Mouse (Mus musculus) C2C12 (cell line): Measurements from ENCODE around the gene Gcnt1. TPM values are rescaled to one million over a fixed set of nuclear protein-coding genes. Genes with fewer than 3 reads are reported as not detected.
A peak's percentile ranks its signal among the peaks of the same experiment; 100 is the strongest.

Experiments used
- H3K27me3 ChIP-seq: one replicate; pipeline ENCODE4 v1.6.1; 2011; ENCODE audit not compliant: control insufficient read depth, insufficient read depth, insufficient read length
- H3K36me3 ChIP-seq: one replicate; pipeline ENCODE4 v1.6.1; 2011; ENCODE audit not compliant: control insufficient read depth, insufficient read depth
- H3K4me3 ChIP-seq: one replicate; pipeline ENCODE4 v1.5.1; 2011; ENCODE audit warnings: mild to moderate bottlenecking, control low read depth; ENCODE audit not compliant: poor library complexity, insufficient read depth, severe bottlenecking
- H3K79me2 ChIP-seq: one replicate; pipeline ENCODE4 v1.6.1; 2011; ENCODE audit not compliant: control insufficient read depth, insufficient read depth
- H3K79me3 ChIP-seq: one replicate; pipeline ENCODE4 v1.6.1; 2011; ENCODE audit warnings: low read depth, control low read depth
- H3ac ChIP-seq: one replicate; pipeline ENCODE3; 2011; ENCODE audit warnings: low read depth; ENCODE audit not compliant: control insufficient read depth, insufficient read length
- CEBPB ChIP-seq: IDR thresholded peaks from one replicate; pipeline ENCODE4 v1.6.1; 2011; ENCODE audit warnings: low read depth, mild to moderate bottlenecking, control low read depth, moderate library complexity
- CTCF ChIP-seq: IDR thresholded peaks from one replicate; pipeline ENCODE4 v1.5.1; 2011; ENCODE audit not compliant: control insufficient read depth, insufficient read depth, insufficient read length
- FOSL1 ChIP-seq: IDR thresholded peaks from one replicate; pipeline ENCODE4 v1.8.0; 2011; ENCODE audit warnings: mild to moderate bottlenecking, low read length; ENCODE audit not compliant: poor library complexity, insufficient read depth, severe bottlenecking
- MAX ChIP-seq: IDR thresholded peaks from one replicate; pipeline ENCODE4 v1.6.1; 2011; ENCODE audit warnings: mild to moderate bottlenecking, control low read depth
- MYOD1 ChIP-seq: IDR thresholded peaks from one replicate; pipeline ENCODE4 v1.6.1; 2011; ENCODE audit warnings: low read depth; ENCODE audit not compliant: control insufficient read depth, insufficient read length
- MYOG ChIP-seq: IDR thresholded peaks from one replicate; pipeline ENCODE4 v1.6.1; 2011; ENCODE audit not compliant: control insufficient read depth, insufficient read length; ENCODE audit errors: extremely low read depth
- USF1 ChIP-seq: IDR thresholded peaks from one replicate; pipeline ENCODE4 v1.6.1; 2011; ENCODE audit warnings: low read depth, mild to moderate bottlenecking, control low read depth, moderate library complexity
- polyA plus RNA-seq: library from polyadenylated mRNA; unstranded; fragments of >200 nt; fragmentation: generic; extraction: Trizol; gene quantifications from one replicate; pipeline ENCODE4 v1.2.1, GENCODE M21; 2012; ENCODE audit warnings: missing spikeins

Gcnt1 gene
- polyA plus RNA-seq, 1 experiment: 0.01 TPM

DNA sequence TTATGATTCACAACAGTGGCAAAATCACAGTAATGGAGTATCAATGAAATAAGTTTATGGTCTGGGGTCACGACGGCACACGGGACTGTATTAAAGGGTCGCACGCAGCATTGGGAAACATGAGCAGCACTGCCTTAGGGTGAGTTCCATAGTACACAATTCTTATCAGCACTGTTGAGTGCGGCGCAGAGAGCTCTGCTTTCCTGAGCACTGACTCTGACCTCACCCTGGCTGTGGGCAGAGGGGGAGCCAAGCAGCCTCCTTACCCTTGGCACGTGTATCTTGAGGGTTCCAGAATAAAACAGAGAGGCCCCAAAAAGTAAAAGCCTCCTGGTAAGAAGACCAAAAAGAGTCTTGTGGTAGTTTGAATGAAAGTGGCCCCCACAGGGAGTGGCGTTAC lies 4.1 kb downstream of the Gcnt1 start:
- Histone ChIP-seq H3K79me2 (no peaks in the 10 kb centered on the region), H3K4me3 (no peak overlapping the region), H3K79me3 (no peaks in the 10 kb centered on the region), H3K36me3 (no peaks in the 10 kb centered on the region), H3ac (no peak overlapping the region), H3K27me3 (no peaks in the 10 kb centered on the region)
- TF ChIP-seq CEBPB (no peak), MYOG (no peak), FOSL1 (no peak), CTCF (no peak), MAX (no peak), MYOD1 (no peak), USF1 (no peak)

DNA sequence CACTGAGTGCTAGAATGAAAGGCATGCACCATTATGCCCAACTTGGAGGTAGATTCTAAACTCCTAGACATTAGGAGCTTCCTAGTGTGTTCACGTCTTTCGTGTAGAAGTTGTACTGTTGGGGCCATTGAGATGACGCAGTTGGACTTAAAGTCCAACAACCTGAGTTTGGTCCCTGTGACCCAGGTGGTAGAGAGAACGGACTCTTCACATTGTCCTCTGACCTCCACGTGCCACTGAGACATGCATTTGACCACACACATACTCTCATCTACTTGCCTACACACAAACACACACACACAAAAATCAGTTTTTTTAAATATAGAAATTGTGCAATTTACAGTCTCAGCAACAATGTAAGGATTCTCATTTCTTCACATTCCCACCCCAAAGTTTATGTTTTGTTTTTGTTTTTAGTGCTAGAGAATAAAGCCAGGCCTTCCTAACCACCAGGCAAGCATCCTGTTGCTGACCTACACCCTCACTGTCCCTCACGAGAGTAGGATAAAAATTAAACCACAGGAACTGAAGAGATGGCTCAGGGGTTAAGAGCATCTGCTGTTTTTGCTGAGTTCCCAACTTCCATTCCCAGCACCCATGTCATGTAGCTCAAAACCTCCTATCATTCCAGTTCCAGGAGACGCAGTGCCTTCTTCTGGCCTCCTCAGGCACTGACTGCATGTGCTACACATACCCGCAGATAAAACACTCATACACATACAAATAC lies 6.1 kb downstream of the Gcnt1 start:
- TF ChIP-seq CTCF (no peak), USF1 (no peak), FOSL1 (no peak), MYOG (no peak), CEBPB (no peak), MAX (no peak), MYOD1 (no peak)
- Histone ChIP-seq H3K79me3 (no peaks in the 10 kb centered on the region), H3K27me3 (no peaks in the 10 kb centered on the region), H3K79me2 (no peaks in the 10 kb centered on the region), H3K4me3 (no peak overlapping the region), H3K36me3 (no peaks in the 10 kb centered on the region), H3ac (no peak overlapping the region)

DNA sequence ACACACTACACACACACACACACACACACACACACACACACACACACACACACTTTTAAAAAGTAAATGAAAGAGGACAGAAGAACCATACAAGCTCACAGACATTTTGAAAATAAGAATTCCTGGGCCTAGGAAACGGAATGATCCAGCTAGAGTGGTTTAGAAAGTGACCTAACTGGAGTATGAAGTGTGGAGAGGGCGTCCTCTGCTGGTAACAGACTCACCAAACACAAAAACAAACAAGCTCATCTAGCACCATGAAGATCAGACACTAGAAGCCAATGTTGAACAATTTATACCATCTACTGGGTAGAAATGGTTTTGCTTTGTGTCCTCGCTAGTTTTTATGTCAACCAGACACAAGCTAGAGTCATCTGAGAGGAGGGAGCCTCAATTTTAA lies 7.9 kb downstream of the Gcnt1 start:
- H3K4me3 ChIP-seq: no peak overlapping the region
- H3K27me3 ChIP-seq: no peaks in the 10 kb centered on the region
- H3K79me3 ChIP-seq: no peaks in the 10 kb centered on the region
- peak; percentile 53 for TF ChIP-seq CTCF
- TF ChIP-seq FOSL1: no peak
- H3K79me2 ChIP-seq: no peaks in the 10 kb centered on the region
- no peak overlapping the region for H3ac ChIP-seq
- no peaks in the 10 kb centered on the region for H3K36me3 ChIP-seq

DNA sequence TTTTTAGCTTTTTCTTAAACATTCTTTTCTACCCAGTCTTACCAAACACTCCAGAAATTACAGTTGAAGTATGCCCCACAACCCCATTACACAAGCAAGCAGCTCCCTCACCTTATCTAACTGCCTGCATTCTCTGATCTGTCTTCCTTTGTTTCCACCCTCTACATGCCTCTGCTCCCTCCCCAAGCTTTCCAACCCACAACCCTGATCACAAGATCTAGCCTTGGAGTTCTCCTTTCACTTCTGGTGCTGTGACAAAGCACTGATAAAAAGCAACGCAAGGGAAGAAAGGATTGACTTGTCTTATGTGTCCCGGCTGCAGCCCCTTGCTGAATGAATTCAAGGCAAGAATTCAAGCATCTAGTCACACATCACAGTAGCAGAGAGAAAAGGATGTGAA lies 11.5 kb downstream of the Gcnt1 start:
- TF ChIP-seq CEBPB (no peak), FOSL1 (no peak), MYOD1 (no peak), MAX (no peak), MYOG (no peak), USF1 (no peak), CTCF (no peak)
- Histone ChIP-seq H3ac (no peak overlapping the region), H3K79me2 (no peaks in the 10 kb centered on the region), H3K79me3 (no peaks in the 10 kb centered on the region), H3K27me3 (no peaks in the 10 kb centered on the region), H3K36me3 (no peaks in the 10 kb centered on the region), H3K4me3 (no peak overlapping the region)

DNA sequence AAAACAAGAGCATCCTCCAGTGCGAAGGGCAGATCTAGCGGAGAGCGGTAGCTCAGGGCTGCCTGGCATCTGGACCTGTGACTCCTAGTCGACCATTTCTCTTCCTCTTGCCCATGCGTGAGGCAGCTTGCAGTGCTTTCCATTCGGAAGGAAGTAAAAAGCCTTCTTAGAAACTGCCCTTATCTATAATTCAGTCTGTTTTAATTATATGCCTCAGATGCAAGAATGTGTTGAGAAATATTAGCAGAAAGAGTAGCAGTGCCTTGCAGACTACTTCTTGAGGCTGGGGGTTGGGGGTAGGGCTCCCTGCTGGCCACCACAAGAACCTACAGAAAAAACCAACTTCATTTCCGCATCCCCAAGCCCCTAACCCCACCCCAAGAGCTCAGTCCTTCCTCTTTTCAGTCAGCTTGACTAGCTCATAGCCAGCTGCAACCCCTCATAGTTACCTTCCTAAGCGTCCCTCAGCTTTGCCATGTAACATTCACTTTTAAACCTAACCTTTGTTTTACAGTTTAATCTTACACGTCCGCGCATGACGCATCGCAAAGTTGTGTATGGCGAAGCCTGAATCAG lies 13.2 kb downstream of the Gcnt1 start:
- no peak overlapping the region for H3K4me3 ChIP-seq
- H3K79me3 ChIP-seq: no peaks in the 10 kb centered on the region
- no peaks in the 10 kb centered on the region for H3K79me2 ChIP-seq
- no peaks in the 10 kb centered on the region for H3K36me3 ChIP-seq
- no peaks in the 10 kb centered on the region for H3K27me3 ChIP-seq
- no peak overlapping the region for H3ac ChIP-seq
- no peak for TF ChIP-seq CTCF
- TF ChIP-seq MYOD1: no peak
- no peak for TF ChIP-seq MYOG
- TF ChIP-seq FOSL1: no peak
- TF ChIP-seq MAX: no peak
- no peak for TF ChIP-seq USF1
- TF ChIP-seq CEBPB: no peak

DNA sequence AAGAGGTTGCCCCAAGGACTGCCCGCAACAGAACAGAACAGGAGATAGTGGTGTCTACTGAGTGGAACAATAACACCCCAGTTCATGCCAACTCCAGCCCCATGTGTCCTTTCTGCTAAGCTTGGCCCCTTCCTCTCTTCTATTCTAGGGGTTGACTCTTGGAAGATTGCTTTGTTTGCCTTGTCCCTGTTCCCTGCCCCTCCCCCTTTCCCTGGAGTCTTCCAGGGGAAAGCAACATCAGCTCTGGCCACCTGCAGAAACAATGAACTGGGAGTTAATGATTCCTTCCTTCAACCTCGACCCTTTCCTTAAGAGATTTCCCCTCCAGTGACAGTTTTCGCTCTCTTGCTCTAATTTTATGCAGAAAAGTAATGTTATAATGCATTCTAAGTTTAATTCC lies 15.3 kb downstream of the Gcnt1 start:
- TF ChIP-seq MYOD1 (no peak), MYOG (no peak), CTCF (no peak), USF1 (no peak), FOSL1 (no peak), CEBPB (no peak), MAX (no peak)
- Histone ChIP-seq H3K27me3 (no peaks in the 10 kb centered on the region), H3K36me3 (no peaks in the 10 kb centered on the region), H3K79me2 (no peaks in the 10 kb centered on the region), H3ac (no peak overlapping the region), H3K4me3 (no peak overlapping the region), H3K79me3 (no peaks in the 10 kb centered on the region)
